Mouse (Mus musculus) neural tube, embryonic 13.5 days (tissue): ENCODE results near the gene Iars2. TPM values are rescaled to one million over a fixed set of nuclear protein-coding genes. Genes with fewer than 3 reads are reported as not detected.

Experiments used
- ATAC-seq: fragments of 200-750 bp; cut with Nextera tagmentation; 2 replicates; pipeline ENCODE4 v1.8.0; 2017; ENCODE audit warnings: low read depth, mild to moderate bottlenecking, moderate TSS enrichment, moderate library complexity
- H3K27ac ChIP-seq: fragments of 300-500 bp; sonication (generic); replicated peaks from 2 replicates; pipeline ENCODE4 v1.5.1; 2015; ENCODE audit warnings: moderate library complexity, mild to moderate bottlenecking, inconsistent platforms
- H3K27me3 ChIP-seq: fragments of 300-500 bp; sonication (generic); 2 replicates; pipeline ENCODE4 v1.6.1; 2015; ENCODE audit warnings: mild to moderate bottlenecking, inconsistent platforms
- H3K36me3 ChIP-seq: fragments of 300-500 bp; sonication (generic); 2 replicates; pipeline ENCODE4 v1.6.1; 2015; ENCODE audit warnings: mild to moderate bottlenecking, inconsistent platforms
- H3K4me1 ChIP-seq: fragments of 300-500 bp; sonication (generic); replicated peaks from 2 replicates; pipeline ENCODE4 v1.6.1; 2015; ENCODE audit warnings: inconsistent platforms
- H3K4me2 ChIP-seq: fragments of 300-500 bp; sonication (generic); 2 replicates; pipeline ENCODE4 v1.6.1; 2015; ENCODE audit warnings: inconsistent platforms, mild to moderate bottlenecking, moderate library complexity
- H3K4me3 ChIP-seq: fragments of 300-500 bp; sonication (generic); 2 replicates; pipeline ENCODE4 v1.5.1; 2015; ENCODE audit warnings: mild to moderate bottlenecking, inconsistent platforms
- H3K9ac ChIP-seq: fragments of 300-500 bp; sonication (generic); 2 replicates; pipeline ENCODE4 v1.6.1; 2015; ENCODE audit warnings: moderate library complexity, mild to moderate bottlenecking, inconsistent platforms
- H3K9me3 ChIP-seq: fragments of 300-500 bp; sonication (generic); 2 replicates; pipeline ENCODE4 v1.6.1; 2016; ENCODE audit warnings: inconsistent platforms
- WGBS: fragments of 180-500 bp; shearing (Covaris S2); methylation state at CpG from one replicate; pipeline ENCODE4 v1.1.7; 2015; 5-methylcytosine and 5-hydroxymethylcytosine counted together
- polyA plus RNA-seq: library from polyadenylated mRNA; unstranded; fragments of >200 nt; fragmentation: Nextera tagmentation; extraction: Ambion mirVana; gene quantifications from 2 replicates; pipeline ENCODE4 v1.2.1, GENCODE M21; 2015

Gene Iars2
- polyA plus RNA-seq = 17.6 and 20.5 TPM in 2 replicates

GRCm38 (mm10) chr1:185328721-185329610 lies at the start of gene Iars2:
Gene Iars2 (minus strand): TSS chr1:185329396.
- WGBS = under 1% methylated on average over 74 of the region's 76 CpGs
- H3K9ac ChIP-seq = peak within 1 kb of the TSS; percentile 88
- peaks cover 31% of the 10 kb centered on the region for H3K36me3 ChIP-seq
- H3K27ac ChIP-seq = peak within 1 kb of the TSS; percentile 93
- peak within 1 kb of the TSS; percentile 79 for H3K4me3 ChIP-seq
- H3K4me2 ChIP-seq = peak within 1 kb of the TSS; percentile 82
- H3K9me3 ChIP-seq = no peaks in the 10 kb centered on the region
- H3K27me3 ChIP-seq = no peaks in the 10 kb centered on the region
- peak; percentile 88 for ATAC-seq
- peaks cover 31% of the 10 kb centered on the region for H3K4me1 ChIP-seq

- no peak overlapping the region for H3K4me3 ChIP-seq
- WGBS = 89% methylated on average over 2 of the region's 2 CpGs
- H3K9ac ChIP-seq = no peak overlapping the region
- peaks cover 91% of the 10 kb centered on the region for H3K36me3 ChIP-seq
- H3K4me1 ChIP-seq = no peaks in the 10 kb centered on the region
- no peaks in the 10 kb centered on the region for H3K9me3 ChIP-seq
- ATAC-seq = no peak
- H3K27ac ChIP-seq = no peak overlapping the region
- H3K27me3 ChIP-seq = no peaks in the 10 kb centered on the region
- no peak overlapping the region for H3K4me2 ChIP-seq
These were observed 48.2 kb upstream of the Iars2 start for GRCm38 (mm10) chr1:185377429-185377828.

- Histone ChIP-seq H3K27ac (no peak overlapping the region), H3K9me3 (no peaks in the 10 kb centered on the region), H3K9ac (no peak overlapping the region), H3K4me2 (no peak overlapping the region), H3K4me3 (no peak overlapping the region), H3K4me1 (no peaks in the 10 kb centered on the region), H3K36me3 (peaks cover 93% of the 10 kb centered on the region), H3K27me3 (no peaks in the 10 kb centered on the region)
- ATAC-seq = no peak
These were observed 47.2 kb upstream of the Iars2 start for GRCm38 (mm10) chr1:185376390-185376789.

- Histone ChIP-seq H3K4me3 (no peak overlapping the region), H3K27me3 (no peaks in the 10 kb centered on the region), H3K9me3 (no peaks in the 10 kb centered on the region), H3K4me1 (peaks cover 12% of the 10 kb centered on the region), H3K36me3 (peaks cover 56% of the 10 kb centered on the region), H3K4me2 (no peak overlapping the region), H3K9ac (no peak overlapping the region), H3K27ac (no peak overlapping the region)
- no peak for ATAC-seq
- WGBS = 92% methylated on average over 6 of the region's 6 CpGs
These were observed 40.8 kb upstream of the Iars2 start for GRCm38 (mm10) chr1:185369979-185370378.

GRCm38 (mm10) chr1:185367383-185367782 lies 38.2 kb upstream of the Iars2 start:
- H3K27me3 ChIP-seq = no peaks in the 10 kb centered on the region
- H3K9ac ChIP-seq = no peak overlapping the region
- H3K36me3 ChIP-seq = peaks cover 34% of the 10 kb centered on the region
- no peak overlapping the region for H3K4me2 ChIP-seq
- H3K27ac ChIP-seq = no peak overlapping the region
- peaks cover 27% of the 10 kb centered on the region for H3K4me1 ChIP-seq
- WGBS = 87% methylated on average over 6 of the region's 6 CpGs
- H3K4me3 ChIP-seq = no peak overlapping the region
- no peak for ATAC-seq
- no peaks in the 10 kb centered on the region for H3K9me3 ChIP-seq

GRCm38 (mm10) chr1:185364183-185364540 lies 35.0 kb upstream of the Iars2 start:
- WGBS = 51% methylated on average over 6 of the region's 6 CpGs

GRCm38 (mm10) chr1:185363526-185364182 lies 34.5 kb upstream of the Iars2 start:
- Histone ChIP-seq H3K36me3 (peaks cover 8% of the 10 kb centered on the region; the same call in 1 of the 2 replicates), H3K27ac (peak overlapping the region; percentile 93), H3K9ac (peak overlapping the region; percentile 89), H3K9me3 (no peaks in the 10 kb centered on the region), H3K4me3 (peak overlapping the region; percentile 95), H3K27me3 (no peaks in the 10 kb centered on the region), H3K4me1 (peaks cover 35% of the 10 kb centered on the region), H3K4me2 (peak overlapping the region; percentile 58)
- 5% methylated on average over 22 of the region's 22 CpGs for WGBS
- peak; percentile 37; the same call in 1 of the 2 replicates for ATAC-seq

More at GRCm38 (mm10) chr1:185364183-185364540, 35.0 kb upstream of the Iars2 start:
- H3K27ac ChIP-seq = no peak overlapping the region
- peak overlapping the region; percentile 89 for H3K9ac ChIP-seq
- peak overlapping the region; percentile 58 for H3K4me2 ChIP-seq
- no peaks in the 10 kb centered on the region for H3K9me3 ChIP-seq
- H3K36me3 ChIP-seq = peaks cover 8% of the 10 kb centered on the region; the same call in 1 of the 2 replicates
- ATAC-seq = no peak
- H3K27me3 ChIP-seq = no peaks in the 10 kb centered on the region
- peaks cover 35% of the 10 kb centered on the region for H3K4me1 ChIP-seq
- peak overlapping the region; percentile 95 for H3K4me3 ChIP-seq

- Histone ChIP-seq H3K4me2 (peak within 1 kb of the TSS; percentile 75), H3K9ac (peak within 1 kb of the TSS; percentile 89), H3K4me3 (peak within 1 kb of the TSS; percentile 95), H3K36me3 (peaks cover 12% of the 10 kb centered on the region), H3K27me3 (no peaks in the 10 kb centered on the region), H3K4me1 (peaks cover 35% of the 10 kb centered on the region), H3K27ac (peak within 1 kb of the TSS; percentile 93), H3K9me3 (no peaks in the 10 kb centered on the region)
- ATAC-seq = peak; percentile 97
- WGBS = under 1% methylated on average over 92 of the region's 92 CpGs
These were observed 33.7 kb upstream of the Iars2 start, which contains the start of gene Eprs for GRCm38 (mm10) chr1:185362677-185363520. Gene Eprs (plus strand): TSS chr1:185363044.

- no peak overlapping the region for H3K9ac ChIP-seq
- H3K4me1 ChIP-seq = peaks cover 9% of the 10 kb centered on the region
- no peaks in the 10 kb centered on the region for H3K27me3 ChIP-seq
- peaks cover 46% of the 10 kb centered on the region for H3K36me3 ChIP-seq
- no peak for ATAC-seq
- no peak overlapping the region for H3K4me3 ChIP-seq
- H3K9me3 ChIP-seq = no peaks in the 10 kb centered on the region
- H3K27ac ChIP-seq = no peak overlapping the region
- WGBS = 87% methylated on average over 4 of the region's 4 CpGs
- no peak overlapping the region for H3K4me2 ChIP-seq
These were observed 29.0 kb upstream of the Iars2 start for GRCm38 (mm10) chr1:185358211-185358610.

- H3K36me3 ChIP-seq = peaks cover 64% of the 10 kb centered on the region
- 94% methylated on average over 8 of the region's 8 CpGs for WGBS
- H3K4me2 ChIP-seq = no peak overlapping the region
- H3K4me3 ChIP-seq = no peak overlapping the region
- H3K4me1 ChIP-seq = no peaks in the 10 kb centered on the region
- no peaks in the 10 kb centered on the region for H3K27me3 ChIP-seq
- H3K9ac ChIP-seq = no peak overlapping the region
- no peaks in the 10 kb centered on the region for H3K9me3 ChIP-seq
- ATAC-seq = no peak
- no peak overlapping the region for H3K27ac ChIP-seq
These were observed 27.1 kb upstream of the Iars2 start for GRCm38 (mm10) chr1:185356246-185356645.

GRCm38 (mm10) chr1:185354731-185355130 lies 25.5 kb upstream of the Iars2 start:
- Histone ChIP-seq H3K4me2 (no peak overlapping the region), H3K36me3 (peaks cover 79% of the 10 kb centered on the region), H3K4me1 (no peaks in the 10 kb centered on the region), H3K4me3 (no peak overlapping the region), H3K27me3 (no peaks in the 10 kb centered on the region), H3K9ac (no peak overlapping the region), H3K9me3 (no peaks in the 10 kb centered on the region), H3K27ac (no peak overlapping the region)
- 88% methylated on average over 4 of the region's 4 CpGs for WGBS
- no peak for ATAC-seq
